Mouse (Mus musculus) cortical plate, adult 2 months (tissue): Measurements from ENCODE around the gene Oit1.

Source experiments
- CTCF ChIP-seq: fragments of 200-500 bp; IDR thresholded peaks from 2 replicates; pipeline ENCODE4 v1.5.1; 2011; ENCODE audit warnings: mild to moderate bottlenecking, control low read depth, low read length; ENCODE audit not compliant: insufficient read depth; ENCODE audit errors: extremely low read depth
- POLR2A ChIP-seq: fragments of 200-500 bp; IDR thresholded peaks from 2 replicates; pipeline ENCODE4 v1.6.1; 2011; ENCODE audit warnings: mild to moderate bottlenecking, low read length, control low read depth; ENCODE audit not compliant: insufficient read depth; ENCODE audit errors: extremely low read depth

GRCm38 (mm10) chr14:8378685-8379313, at the start of gene Oit1:
- TF ChIP-seq CTCF: no peak
- no peak for TF ChIP-seq POLR2A
